Mouse (Mus musculus) neural tube, embryonic 15.5 days (tissue): ENCODE results near the gene Heyl. TPM values are rescaled to one million over a fixed set of nuclear protein-coding genes. Genes with fewer than 3 reads are reported as not detected.
A peak's percentile ranks its signal among the peaks of the same experiment; 100 is the strongest.

Source experiments
- ATAC-seq: fragments of 200-750 bp; cut with Nextera tagmentation; 2 replicates; pipeline ENCODE4 v1.8.0; 2017; ENCODE audit warnings: mild to moderate bottlenecking, moderate TSS enrichment, moderate library complexity; ENCODE audit not compliant: low FRiP score
- H3K27ac ChIP-seq: fragments of 300-500 bp; sonication (generic); replicated peaks from 2 replicates; pipeline ENCODE4 v1.5.1; 2015; ENCODE audit warnings: mild to moderate bottlenecking, inconsistent platforms
- H3K27me3 ChIP-seq: fragments of 300-500 bp; sonication (generic); replicated peaks from 2 replicates; pipeline ENCODE4 v1.6.1; 2015; ENCODE audit warnings: inconsistent platforms
- H3K36me3 ChIP-seq: fragments of 300-500 bp; sonication (generic); 2 replicates; pipeline ENCODE4 v1.6.1; 2015; ENCODE audit warnings: inconsistent platforms
- H3K4me1 ChIP-seq: fragments of 300-500 bp; sonication (generic); 2 replicates; pipeline ENCODE4 v1.6.1; 2015; ENCODE audit warnings: inconsistent platforms
- H3K4me2 ChIP-seq: fragments of 300-500 bp; sonication (generic); 2 replicates; pipeline ENCODE4 v1.6.1; 2015; ENCODE audit warnings: inconsistent platforms, mild to moderate bottlenecking, moderate library complexity
- H3K4me3 ChIP-seq: fragments of 300-500 bp; sonication (generic); replicated peaks from 2 replicates; pipeline ENCODE4 v1.5.1; 2015; ENCODE audit warnings: mild to moderate bottlenecking, inconsistent platforms
- H3K9ac ChIP-seq: fragments of 300-500 bp; sonication (generic); replicated peaks from 2 replicates; pipeline ENCODE4 v1.6.1; 2015; ENCODE audit warnings: mild to moderate bottlenecking, inconsistent platforms
- H3K9me3 ChIP-seq: fragments of 300-500 bp; sonication (generic); replicated peaks from 2 replicates; pipeline ENCODE4 v1.6.1; 2016; ENCODE audit warnings: inconsistent platforms
- WGBS: fragments of 180-500 bp; shearing (Covaris S2); methylation state at CpG from one replicate; pipeline ENCODE4 v1.1.7; 2015; ENCODE audit warnings: mixed read lengths; 5-methylcytosine and 5-hydroxymethylcytosine counted together
- polyA plus RNA-seq: library from polyadenylated mRNA; unstranded; fragments of >200 nt; fragmentation: Nextera tagmentation; extraction: Ambion mirVana; gene quantifications from 2 replicates; pipeline ENCODE4 v1.2.1, GENCODE M21; 2015

The Heyl gene
- polyA plus RNA-seq, result 5.6 and 9.6 TPM in 2 replicates

DNA sequence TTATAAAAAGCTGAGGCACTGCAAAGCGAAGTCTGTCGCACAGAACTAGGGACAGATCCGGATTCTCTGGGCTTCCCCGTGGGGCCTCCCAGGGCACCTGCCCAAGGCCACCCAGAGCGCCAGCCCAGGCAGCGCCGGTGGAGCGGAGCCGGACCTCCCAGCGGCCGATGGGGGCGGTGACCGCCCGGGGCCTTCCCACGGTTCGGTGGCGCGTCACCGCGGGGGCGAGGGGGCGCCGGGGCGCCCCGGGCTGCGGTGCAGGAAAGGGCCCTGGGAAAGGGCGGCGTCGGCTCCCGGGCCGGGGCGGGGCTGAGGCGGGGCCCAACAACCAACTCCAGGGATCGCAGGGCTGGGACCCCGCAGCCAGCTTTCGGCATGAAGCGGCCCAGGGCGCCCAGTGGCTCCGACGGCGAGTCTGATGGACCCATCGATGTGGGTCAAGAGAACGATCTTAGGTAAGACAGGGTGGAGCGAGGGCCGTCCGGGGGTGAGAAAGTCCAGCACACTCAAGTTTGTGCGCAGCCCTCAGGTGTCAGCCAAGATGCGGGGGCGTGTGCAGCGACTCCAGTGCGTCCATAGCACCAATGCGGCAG, at the start of gene Heyl:
Gene Heyl (plus strand): TSS at position 65 of the 593 bp plus-strand sequence.
- H3K9ac ChIP-seq, result 0 out of 2 replicates have a peak within 1 kb of the TSS, but pooled peaks have one; percentile 34
- WGBS, result 2% methylated on average over 52 of the region's 52 CpGs

DNA sequence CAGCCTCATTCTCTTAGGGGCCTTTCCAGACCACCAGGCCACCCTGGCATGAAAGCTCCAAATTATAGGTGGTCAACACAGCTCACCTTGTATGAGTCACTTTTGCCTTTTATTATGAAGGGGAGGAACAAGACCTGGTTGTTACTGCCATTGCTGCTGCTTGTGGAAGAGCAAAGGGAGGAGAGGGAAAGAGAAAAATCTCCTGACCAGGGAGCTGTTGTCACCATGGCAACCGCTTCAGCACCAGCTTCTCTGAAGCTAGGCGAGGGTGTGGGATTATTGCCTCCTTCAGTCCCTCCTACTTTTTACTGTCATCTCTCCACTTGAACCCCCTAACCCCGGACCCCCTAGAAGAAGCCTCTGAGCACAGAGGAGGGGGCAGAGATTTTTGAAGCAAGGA, 48.5 kb upstream of the Heyl start:
- 38% methylated on average over 3 of the region's 3 CpGs for WGBS

More for the DNA sequence above, at the start of gene Heyl:
- H3K4me2 ChIP-seq, result peak within 1 kb of the TSS; percentile 65
- peak within 1 kb of the TSS; percentile 36 for H3K4me3 ChIP-seq
- H3K4me1 ChIP-seq, result peaks cover 8% of the 10 kb centered on the region
- ATAC-seq, result peak; percentile 45
- H3K27ac ChIP-seq, result no peak within 1 kb of the TSS; the same call in 1 of the 2 replicates
- peaks cover 40% of the 10 kb centered on the region for H3K27me3 ChIP-seq
- H3K9me3 ChIP-seq, result no peaks in the 10 kb centered on the region
- no peaks in the 10 kb centered on the region for H3K36me3 ChIP-seq

DNA sequence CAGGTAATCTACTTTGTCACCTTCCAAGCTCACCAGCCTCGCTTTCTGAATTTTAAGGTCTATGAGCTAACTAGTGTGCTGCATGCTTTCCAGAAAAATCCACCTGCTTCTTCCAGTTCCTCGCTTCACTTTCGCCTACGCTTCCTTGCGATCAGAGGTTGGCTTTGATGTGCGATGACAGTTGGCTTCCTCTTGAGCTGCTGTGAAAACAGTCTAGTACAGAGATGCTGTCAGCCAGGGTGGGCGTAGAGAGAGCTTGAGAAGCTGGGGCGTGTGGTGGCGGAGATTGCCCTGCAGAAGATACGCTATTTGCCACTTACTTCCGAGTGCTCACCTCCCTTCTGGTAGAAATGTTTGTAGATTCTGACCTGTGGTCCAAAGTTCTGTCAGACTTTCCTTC, 41.0 kb upstream of the Heyl start:
- peaks cover 11% of the 10 kb centered on the region; the same call in 1 of the 2 replicates for H3K27me3 ChIP-seq
- no peak overlapping the region for H3K9ac ChIP-seq
- no peak overlapping the region for H3K4me3 ChIP-seq
- WGBS, result 88% methylated on average over 11 of the region's 11 CpGs
- peaks cover 23% of the 10 kb centered on the region for H3K36me3 ChIP-seq
- no peak overlapping the region for H3K27ac ChIP-seq
- no peak for ATAC-seq
- no peaks in the 10 kb centered on the region for H3K4me1 ChIP-seq
- no peaks in the 10 kb centered on the region for H3K9me3 ChIP-seq
- H3K4me2 ChIP-seq, result no peak overlapping the region

More for the DNA sequence above, 48.5 kb upstream of the Heyl start:
- Histone ChIP-seq H3K4me2 (peak overlapping the region; percentile 88), H3K27me3 (peaks cover 28% of the 10 kb centered on the region), H3K4me3 (peak overlapping the region; percentile 3; the same call in 1 of the 2 replicates), H3K9ac (no peak overlapping the region), H3K27ac (peak overlapping the region; percentile 30; the same call in 1 of the 2 replicates), H3K36me3 (peaks cover 5% of the 10 kb centered on the region; the same call in 1 of the 2 replicates), H3K4me1 (peaks cover 37% of the 10 kb centered on the region), H3K9me3 (no peaks in the 10 kb centered on the region)
- ATAC-seq, result 0 out of 2 replicates have a peak, but pooled peaks have one; percentile 25

DNA sequence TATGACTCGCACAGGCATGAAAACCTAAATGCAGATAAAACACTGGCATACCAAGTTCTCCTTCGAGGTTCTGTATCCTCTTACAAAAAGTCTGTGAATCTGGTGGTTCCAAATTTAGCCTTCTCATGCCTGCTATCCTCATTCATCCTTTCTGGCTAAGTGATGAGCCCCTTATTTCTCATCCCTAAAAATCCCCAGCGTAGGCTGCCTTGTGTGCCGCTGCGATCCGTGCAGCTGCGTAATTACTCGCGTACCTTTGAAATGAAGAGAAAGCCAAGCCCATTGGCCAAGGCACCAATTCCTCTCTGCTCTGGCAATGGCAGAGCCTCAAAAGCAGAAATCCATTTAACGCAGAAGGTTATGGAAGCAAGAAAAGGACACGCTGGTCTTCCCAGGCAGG, 39.6 kb upstream of the Heyl start:
- Histone ChIP-seq H3K4me3 (no peak overlapping the region), H3K9ac (no peak overlapping the region), H3K9me3 (no peaks in the 10 kb centered on the region), H3K27me3 (peaks cover 15% of the 10 kb centered on the region), H3K4me1 (no peaks in the 10 kb centered on the region), H3K27ac (no peak overlapping the region), H3K36me3 (peaks cover 20% of the 10 kb centered on the region), H3K4me2 (no peak overlapping the region)
- no peak for ATAC-seq
- 90% methylated on average over 11 of the region's 11 CpGs for WGBS

DNA sequence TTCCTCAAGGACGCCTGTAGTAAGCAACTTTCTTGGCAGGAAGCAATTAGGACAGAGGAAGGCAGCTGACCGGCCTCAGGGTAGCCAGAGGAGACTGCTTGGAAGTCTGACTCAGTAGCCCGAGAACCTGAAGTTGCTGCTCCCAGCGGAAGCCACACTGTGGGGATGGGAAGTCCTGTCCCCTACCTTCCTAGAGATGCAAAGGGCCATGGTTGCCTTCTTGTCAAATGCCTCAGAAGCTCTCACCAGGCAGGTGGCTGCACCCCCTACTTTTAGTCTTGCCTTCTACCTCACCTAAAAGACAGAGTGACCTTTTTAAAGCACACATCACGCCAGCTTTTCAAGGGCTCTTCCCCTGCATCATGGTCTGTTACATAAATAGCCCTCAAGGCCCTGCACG, 36.7 kb upstream of the Heyl start:
- ATAC-seq, result no peak
- peaks cover 10% of the 10 kb centered on the region for H3K4me1 ChIP-seq
- 57% methylated on average over 6 of the region's 6 CpGs for whole genome bisulfite sequencing
- H3K36me3 ChIP-seq, result peaks cover 10% of the 10 kb centered on the region
- no peak overlapping the region for H3K9ac ChIP-seq
- no peak overlapping the region for H3K27ac ChIP-seq
- no peak overlapping the region for H3K4me3 ChIP-seq
- H3K9me3 ChIP-seq, result no peaks in the 10 kb centered on the region
- no peak overlapping the region for H3K4me2 ChIP-seq
- peaks cover 23% of the 10 kb centered on the region for H3K27me3 ChIP-seq

DNA sequence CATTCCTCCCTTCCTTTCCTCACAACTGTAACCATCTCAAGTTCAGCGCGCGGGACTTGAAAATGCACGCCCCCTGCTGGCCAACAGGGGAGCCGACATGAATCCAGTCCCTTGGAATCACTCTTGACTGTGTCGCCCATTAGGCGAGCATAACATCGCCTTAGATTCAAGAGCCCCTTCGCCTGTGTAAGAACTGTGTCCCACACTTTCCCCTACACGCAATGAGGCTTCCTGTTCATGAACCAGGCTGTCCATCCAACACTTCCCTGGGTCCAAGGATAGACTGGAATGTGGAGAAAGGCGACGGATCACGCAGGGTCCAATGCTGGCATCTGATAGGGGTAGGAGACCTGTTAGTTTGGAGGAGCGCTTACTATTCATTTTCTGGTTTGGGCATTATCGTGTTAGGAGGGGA, 32.6 kb upstream of the Heyl start:
- ATAC-seq, result peak; percentile 83
- H3K9me3 ChIP-seq, result no peaks in the 10 kb centered on the region
- H3K27ac ChIP-seq, result no peak overlapping the region
- WGBS, result 2% methylated on average over 15 of the region's 15 CpGs
- H3K4me3 ChIP-seq, result peak overlapping the region; percentile 42
- peak overlapping the region; percentile 40; the same call in 1 of the 2 replicates for H3K9ac ChIP-seq
- H3K27me3 ChIP-seq, result peaks cover 31% of the 10 kb centered on the region
- peaks cover 14% of the 10 kb centered on the region for H3K4me1 ChIP-seq
- peak overlapping the region; percentile 84 for H3K4me2 ChIP-seq
- no peaks in the 10 kb centered on the region for H3K36me3 ChIP-seq

DNA sequence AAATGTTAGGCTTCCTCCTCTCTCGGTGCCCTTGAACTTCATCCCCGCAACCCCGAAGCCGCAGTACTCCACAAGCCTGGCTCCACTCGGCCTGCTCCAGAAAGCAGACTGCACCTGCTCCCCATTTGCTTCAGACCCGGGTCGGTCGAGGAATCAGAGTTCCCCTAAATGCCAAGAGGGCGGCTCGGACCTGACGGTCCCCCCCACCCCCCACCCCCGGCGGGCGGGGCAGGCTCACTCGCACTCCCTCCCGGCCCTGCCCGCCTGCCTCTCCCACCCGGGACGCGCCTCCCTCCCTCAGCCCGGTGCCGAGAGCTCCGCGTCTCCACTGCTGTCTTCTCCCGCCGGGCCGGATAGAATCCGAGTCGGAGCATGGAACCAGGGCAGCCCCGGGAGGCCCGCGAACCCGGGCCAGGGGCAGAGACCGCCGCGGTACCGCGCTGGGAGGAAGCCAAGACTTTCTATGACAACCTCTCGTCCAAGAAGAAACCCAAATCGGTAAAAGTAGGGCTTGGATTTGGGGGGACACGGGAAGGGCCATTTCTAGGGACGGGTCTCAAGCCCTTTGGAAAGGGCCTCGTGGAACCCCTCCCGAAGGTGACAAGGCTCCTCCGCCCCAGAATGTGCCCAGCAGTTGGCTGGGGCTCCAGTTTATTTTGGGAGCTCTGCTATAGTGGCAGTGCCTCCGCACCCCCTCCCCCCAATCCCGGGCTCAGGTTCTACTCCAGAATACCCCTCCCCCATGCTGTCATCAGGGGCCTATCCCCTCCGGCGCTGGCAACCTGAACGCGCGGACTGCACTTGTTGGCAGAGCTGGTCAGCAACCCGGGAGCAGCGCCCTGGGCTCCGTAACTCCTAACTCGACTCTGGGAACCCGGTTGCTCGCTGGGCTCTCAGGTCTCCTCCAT, 31.9 kb upstream of the Heyl start, which contains the start of gene Nt5c1a:
Gene Nt5c1a (plus strand): TSS at position 319 of the 908 bp plus-strand sequence.
- Histone ChIP-seq H3K9ac (peak within 1 kb of the TSS; percentile 40), H3K9me3 (no peaks in the 10 kb centered on the region), H3K27me3 (peaks cover 28% of the 10 kb centered on the region), H3K36me3 (no peaks in the 10 kb centered on the region), H3K27ac (no peak within 1 kb of the TSS), H3K4me2 (peak within 1 kb of the TSS; percentile 84), H3K4me3 (peak within 1 kb of the TSS; percentile 42), H3K4me1 (peaks cover 14% of the 10 kb centered on the region)
- ATAC-seq, result peak; percentile 53; the same call in 1 of the 2 replicates
- under 1% methylated on average over 52 of the region's 58 CpGs for WGBS

DNA sequence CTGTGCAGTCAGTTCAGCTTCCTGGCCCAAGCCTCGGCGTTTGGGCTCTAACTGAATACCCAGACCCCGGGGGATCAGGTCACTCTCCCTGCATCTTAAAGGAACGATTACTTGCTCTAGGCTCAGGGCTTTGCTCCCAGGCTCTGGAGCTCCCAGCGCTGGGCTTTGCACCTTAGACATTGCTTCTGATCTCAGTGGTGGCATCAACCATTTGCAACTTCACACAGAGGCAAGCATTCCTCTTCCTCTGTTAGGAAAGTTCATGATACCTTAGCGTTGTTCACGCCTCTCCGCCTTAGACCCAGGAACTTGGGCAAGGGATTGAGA, 31.3 kb upstream of the Heyl start:
- H3K4me2 ChIP-seq, result peak overlapping the region; percentile 84
- peaks cover 14% of the 10 kb centered on the region for H3K4me1 ChIP-seq
- WGBS, result 9% methylated on average over 8 of the region's 8 CpGs
- H3K27me3 ChIP-seq, result peaks cover 28% of the 10 kb centered on the region
- peak overlapping the region; percentile 42; the same call in 1 of the 2 replicates for H3K4me3 ChIP-seq
- no peak overlapping the region for H3K27ac ChIP-seq
- no peaks in the 10 kb centered on the region for H3K9me3 ChIP-seq
- no peak for ATAC-seq
- H3K9ac ChIP-seq, result no peak overlapping the region
- no peaks in the 10 kb centered on the region for H3K36me3 ChIP-seq

DNA sequence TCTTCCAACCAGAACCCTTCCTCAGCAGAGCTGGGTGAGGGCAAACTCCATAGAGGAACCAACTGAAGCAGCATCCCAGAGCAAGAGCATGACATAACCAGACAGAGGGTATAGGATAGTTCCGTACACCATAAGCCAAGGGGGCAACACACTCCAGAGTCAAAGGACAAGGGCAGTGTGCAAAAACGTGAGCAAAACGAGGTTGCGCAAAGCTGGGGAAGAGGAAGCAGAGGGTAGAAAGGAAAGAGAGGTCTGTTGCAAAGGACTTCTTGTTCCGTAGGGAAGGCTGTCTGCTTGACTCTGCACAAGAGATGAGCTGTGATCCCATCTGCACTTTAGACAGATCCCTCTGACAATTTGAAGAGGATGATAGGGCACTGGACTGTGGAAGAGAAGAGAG, 26.0 kb upstream of the Heyl start:
- H3K4me1 ChIP-seq, result no peaks in the 10 kb centered on the region
- 78% methylated on average over 5 of the region's 5 CpGs for WGBS
- ATAC-seq, result no peak
- no peak overlapping the region for H3K9ac ChIP-seq
- no peak overlapping the region for H3K4me2 ChIP-seq
- no peaks in the 10 kb centered on the region for H3K36me3 ChIP-seq
- no peak overlapping the region for H3K27ac ChIP-seq
- H3K9me3 ChIP-seq, result no peaks in the 10 kb centered on the region
- H3K4me3 ChIP-seq, result no peak overlapping the region
- peaks cover 2% of the 10 kb centered on the region for H3K27me3 ChIP-seq

DNA sequence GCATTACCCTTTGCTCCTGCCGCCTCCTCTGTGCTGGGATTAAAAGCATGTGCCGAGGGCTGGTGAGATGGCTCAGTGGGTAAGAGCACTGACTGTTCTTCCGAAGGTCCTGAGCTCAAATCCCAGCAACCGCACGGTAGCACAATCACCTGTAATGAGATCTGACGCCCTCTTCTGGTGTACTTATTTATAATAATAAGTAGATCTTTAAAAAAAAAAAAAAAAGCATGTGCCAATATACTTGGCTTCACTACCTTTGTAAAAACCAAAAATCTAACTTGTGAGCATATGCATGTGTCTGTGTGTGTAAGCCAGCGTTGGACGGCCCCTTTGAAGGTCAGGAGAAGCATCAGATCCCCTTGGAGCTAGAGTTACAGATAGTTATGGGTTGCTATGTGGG, 22.4 kb upstream of the Heyl start:
- H3K27ac ChIP-seq, result no peak overlapping the region
- 63% methylated on average over 8 of the region's 8 CpGs for WGBS
- H3K27me3 ChIP-seq, result no peaks in the 10 kb centered on the region
- H3K4me1 ChIP-seq, result 0 out of 2 replicates have a peak, but pooled peaks cover 3% of the 10 kb centered on the region
- ATAC-seq, result no peak
- H3K4me2 ChIP-seq, result no peak overlapping the region
- no peak overlapping the region for H3K4me3 ChIP-seq
- no peaks in the 10 kb centered on the region for H3K36me3 ChIP-seq
- no peak overlapping the region for H3K9ac ChIP-seq
- H3K9me3 ChIP-seq, result no peaks in the 10 kb centered on the region

DNA sequence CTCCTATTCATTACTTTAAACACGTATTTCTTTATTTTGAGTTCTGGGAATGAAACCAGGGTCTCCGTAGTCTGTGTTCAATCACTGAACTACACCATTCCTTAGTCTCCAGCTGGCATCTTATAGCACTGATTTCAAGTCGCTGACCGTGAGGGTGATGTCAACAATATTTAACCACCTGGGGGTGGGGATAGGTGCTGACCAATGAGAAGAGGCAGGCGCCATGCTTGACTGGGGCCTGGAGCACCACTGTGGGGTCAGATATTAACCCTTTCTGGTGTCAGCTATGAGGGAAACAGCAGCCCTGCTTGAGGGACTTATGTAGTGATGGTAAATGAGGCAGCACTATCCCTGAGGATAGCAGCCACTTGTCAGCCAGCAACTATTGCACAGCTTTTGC, 21.9 kb upstream of the Heyl start:
- H3K4me2 ChIP-seq, result no peak overlapping the region
- 0 out of 2 replicates have a peak, but pooled peaks cover 3% of the 10 kb centered on the region for H3K4me1 ChIP-seq
- H3K9me3 ChIP-seq, result no peaks in the 10 kb centered on the region
- ATAC-seq, result no peak
- H3K4me3 ChIP-seq, result no peak overlapping the region
- 69% methylated on average over 5 of the region's 5 CpGs for WGBS
- H3K9ac ChIP-seq, result no peak overlapping the region
- no peaks in the 10 kb centered on the region for H3K36me3 ChIP-seq
- H3K27ac ChIP-seq, result no peak overlapping the region
- no peaks in the 10 kb centered on the region for H3K27me3 ChIP-seq
